Mouse (Mus musculus) CH12.LX (cell line): ENCODE data around the gene Cyb5rl. TPM values are rescaled to one million over a fixed set of nuclear protein-coding genes. Genes with fewer than 3 reads are reported as not detected.

Experiments used
- DNase-seq: peaks from one replicate; pipeline ENCODE4 v3.0.0-alpha.2; 2013; ENCODE audit errors: extremely low read depth
- H3K27ac ChIP-seq: 2 replicates; pipeline ENCODE4 v1.5.1; 2012; ENCODE audit warnings: low read depth, mild to moderate bottlenecking, control low read depth, moderate library complexity; ENCODE audit not compliant: insufficient read depth
- H3K27me3 ChIP-seq: replicated peaks from 2 replicates; pipeline ENCODE3; 2012; ENCODE audit warnings: inconsistent platforms
- H3K36me3 ChIP-seq, 2 experiments: replicated peaks in 1 of 2; 2 replicates each; pipeline versions ENCODE3 to v1.6.1; 2012; ENCODE audit warnings: inconsistent platforms in 1 of 2, low read length in 1 of 2, mild to moderate bottlenecking in 1 of 2, mixed read lengths in 1 of 2, moderate library complexity in 1 of 2; ENCODE audit not compliant: control insufficient read depth in 1 of 2, insufficient read depth in 1 of 2
- H3K4me1 ChIP-seq, 2 experiments: 2 replicates each; pipeline ENCODE4 v1.6.1; 2012; ENCODE audit warnings: inconsistent platforms in 1 of 2, moderate library complexity in 1 of 2; ENCODE audit not compliant: insufficient read depth in 2 of 2, control insufficient read depth in 1 of 2
- H3K4me2 ChIP-seq: 2 replicates; pipeline ENCODE4 v1.6.1; 2012; ENCODE audit warnings: low read depth, mild to moderate bottlenecking, control low read depth; ENCODE audit not compliant: poor library complexity, insufficient read depth, severe bottlenecking
- H3K4me3 ChIP-seq, 3 experiments: fragments of 150-350 bp in 1 of 3; sonication (generic) in 1 of 3; replicated peaks in 1 of 3; 2 replicates each; pipeline versions ENCODE3 to v1.5.1; 2011 to 2012; ENCODE audit warnings: low read depth in 2 of 3, low read length in 2 of 3, mild to moderate bottlenecking in 2 of 3, moderate library complexity in 2 of 3, control low read depth in 1 of 3, improper control_type of control experiment in 1 of 3, inconsistent platforms in 1 of 3, mixed read lengths in 1 of 3; ENCODE audit not compliant: poor library complexity in 1 of 3
- H3K79me2 ChIP-seq: replicated peaks from 2 replicates; pipeline ENCODE4 v1.6.1; 2012; ENCODE audit warnings: mild to moderate bottlenecking, moderate library complexity; ENCODE audit not compliant: control insufficient read depth, poor library complexity, insufficient read depth, severe bottlenecking; ENCODE audit errors: extremely low read depth
- H3K9ac ChIP-seq: 2 replicates; pipeline ENCODE4 v1.6.1; 2012; ENCODE audit warnings: low read depth, mild to moderate bottlenecking, control low read depth, moderate library complexity; ENCODE audit not compliant: insufficient read depth
- H3K9me3 ChIP-seq: replicated peaks from 2 replicates; pipeline ENCODE3; 2012; ENCODE audit warnings: low read length, inconsistent platforms, mixed read lengths
- BHLHE40 ChIP-seq: IDR thresholded peaks from 2 replicates; pipeline ENCODE4 v1.6.1; 2011; ENCODE audit warnings: mild to moderate bottlenecking, low read depth, low read length, improper control_type of control experiment
- CHD1 ChIP-seq: IDR thresholded peaks from 2 replicates; pipeline ENCODE4 v1.6.1; 2012; ENCODE audit warnings: low read depth, low read length, improper control_type of control experiment, inconsistent platforms
- CHD2 ChIP-seq: IDR thresholded peaks from 2 replicates; pipeline ENCODE4 v1.6.1; 2011; ENCODE audit warnings: low read length, improper control_type of control experiment
- E2F4 ChIP-seq: IDR thresholded peaks from 2 replicates; pipeline ENCODE4 v1.6.1; 2011; ENCODE audit warnings: low read depth, low read length, improper control_type of control experiment; ENCODE audit not compliant: insufficient replicate concordance
- ELF1 ChIP-seq: IDR thresholded peaks from 2 replicates; pipeline ENCODE4 v1.6.1; 2014; ENCODE audit warnings: low read depth, mild to moderate bottlenecking, inconsistent platforms, low read length, improper control_type of control experiment
- ETS1 ChIP-seq: conservative IDR thresholded peaks from 2 replicates; pipeline ENCODE4 v1.6.1; 2012; ENCODE audit warnings: low read depth, mild to moderate bottlenecking, inconsistent platforms, low read length, improper control_type of control experiment, moderate library complexity
- GABPA ChIP-seq: IDR thresholded peaks from 2 replicates; pipeline ENCODE4 v1.6.1; 2012; ENCODE audit warnings: low read depth, low read length, improper control_type of control experiment, inconsistent platforms; ENCODE audit not compliant: insufficient replicate concordance
- JUN ChIP-seq: IDR thresholded peaks from 2 replicates; pipeline ENCODE4 v1.6.1; 2011; ENCODE audit warnings: low read depth, mild to moderate bottlenecking, low read length, improper control_type of control experiment, moderate library complexity; ENCODE audit not compliant: insufficient read depth
- JUND ChIP-seq: conservative IDR thresholded peaks from 2 replicates; pipeline ENCODE4 v1.6.1; 2011; ENCODE audit warnings: low read depth, low read length, improper control_type of control experiment
- MAFK ChIP-seq: IDR thresholded peaks from 2 replicates; pipeline ENCODE4 v1.6.1; 2011; ENCODE audit warnings: low read length, improper control_type of control experiment; ENCODE audit not compliant: insufficient replicate concordance
- MEF2A ChIP-seq: IDR thresholded peaks from 2 replicates; pipeline ENCODE4 v1.6.1; 2014; ENCODE audit warnings: low read depth, mild to moderate bottlenecking, inconsistent platforms, low read length, improper control_type of control experiment, borderline replicate concordance
- MXI1 ChIP-seq: IDR thresholded peaks from 2 replicates; pipeline ENCODE4 v1.6.1; 2011; ENCODE audit warnings: mild to moderate bottlenecking, low read depth, low read length, improper control_type of control experiment
- MYC ChIP-seq: IDR thresholded peaks from 2 replicates; pipeline ENCODE4 v1.6.1; 2011; ENCODE audit warnings: low read depth, mild to moderate bottlenecking, improper control_type of control experiment, low read length
- NELFE ChIP-seq: IDR thresholded peaks from 2 replicates; pipeline ENCODE4 v1.6.1; 2011; ENCODE audit warnings: low read depth, low read length, improper control_type of control experiment
- NRF1 ChIP-seq: IDR thresholded peaks from 2 replicates; pipeline ENCODE4 v1.6.1; 2014; ENCODE audit warnings: low read depth, mild to moderate bottlenecking, inconsistent platforms, low read length, improper control_type of control experiment, moderate library complexity
- POLR2A ChIP-seq: IDR thresholded peaks from 2 replicates; pipeline ENCODE4 v1.6.1; 2011; ENCODE audit warnings: low read depth, mild to moderate bottlenecking, improper control_type of control experiment, low read length
- RAD21 ChIP-seq: IDR thresholded peaks from 2 replicates; pipeline ENCODE4 v1.6.1; 2011; ENCODE audit warnings: low read depth, mild to moderate bottlenecking, low read length, improper control_type of control experiment, moderate library complexity
- RCOR1 ChIP-seq: conservative IDR thresholded peaks from 2 replicates; pipeline ENCODE4 v1.6.1; 2012; ENCODE audit warnings: low read depth, mild to moderate bottlenecking, inconsistent platforms, low read length, improper control_type of control experiment
- TBP ChIP-seq: conservative IDR thresholded peaks from 2 replicates; pipeline ENCODE4 v1.6.1; 2011; ENCODE audit warnings: low read depth, low read length, improper control_type of control experiment
- TCF12 ChIP-seq: IDR thresholded peaks from 2 replicates; pipeline ENCODE4 v1.6.1; 2014; ENCODE audit warnings: low read depth, mild to moderate bottlenecking, inconsistent platforms, low read length, improper control_type of control experiment
- UBTF ChIP-seq: IDR thresholded peaks from 2 replicates; pipeline ENCODE4 v1.6.1; 2012; ENCODE audit warnings: low read depth, mild to moderate bottlenecking, inconsistent platforms, low read length, improper control_type of control experiment, moderate library complexity
- USF1 ChIP-seq: IDR thresholded peaks from 2 replicates; pipeline ENCODE4 v1.6.1; 2014; ENCODE audit warnings: low read depth, mild to moderate bottlenecking, inconsistent platforms, low read length, improper control_type of control experiment
- ZC3H11A ChIP-seq: IDR thresholded peaks from 2 replicates; pipeline ENCODE4 v1.6.1; 2012; ENCODE audit warnings: low read depth, mild to moderate bottlenecking, inconsistent platforms, low read length, improper control_type of control experiment
- ZKSCAN1 ChIP-seq: IDR thresholded peaks from 2 replicates; pipeline ENCODE4 v1.6.1; 2012; ENCODE audit warnings: low read depth, inconsistent platforms, low read length, improper control_type of control experiment, borderline replicate concordance
- ZMIZ1 ChIP-seq: IDR thresholded peaks from 2 replicates; pipeline ENCODE4 v1.6.1; 2012; ENCODE audit warnings: low read depth, mild to moderate bottlenecking, inconsistent platforms, low read length, improper control_type of control experiment
- ZNF384 ChIP-seq: IDR thresholded peaks from 2 replicates; pipeline ENCODE4 v1.6.1; 2012; ENCODE audit warnings: low read depth, low read length, improper control_type of control experiment, inconsistent platforms
- dilution Hi-C: fragments of 300-500 bp; cut with MboI; formaldehyde crosslinking; loops from 2 replicates; pipeline ENCODE4 v1.14.3; 2020; ENCODE audit warnings: low sequenced_read_pairs; ENCODE audit not compliant: extremely low pct_unique_long_range_greater_than_20kb, extremely low pct_ligation_motif_present
- in situ Hi-C: fragments of 300-500 bp; cut with MboI; formaldehyde crosslinking; loops from 3 replicates; pipeline ENCODE4 v1.14.3; 2019; ENCODE audit warnings: low sequenced_read_pairs, low pct_ligation_motif_present, low pct_unique_long_range_greater_than_20kb, mixed read lengths
- polyA plus RNA-seq: library from polyadenylated mRNA; unstranded; fragments of >175 nt; gene quantifications from 2 replicates; pipeline ENCODE4 v1.2.1, GENCODE M21; 2012; ENCODE audit warnings: low read depth; ENCODE audit not compliant: insufficient read length
- total RNA-seq, 2 experiments: library from RNA; depleted of rRNA; stranded (reverse); fragments of 300-350 nt in 1 of 2; fragments of >200 nt in 1 of 2; gene quantifications; 2 replicates each; pipeline ENCODE4 v1.2.3; 2012 to 2014

The Cyb5rl gene
- total and polyA plus RNA-seq, 3 experiments = 14.0 to 22.7 (median 19.3) TPM

GRCm38 (mm10) chr4:107038303-107038702, 28.5 kb upstream of the Cyb5rl start:
- H3K9me3 ChIP-seq = no peaks in the 10 kb centered on the region
- H3K27me3 ChIP-seq = no peaks in the 10 kb centered on the region
- H3K4me2 ChIP-seq = no peak overlapping the region
- DNase-seq = no peak
- in situ Hi-C loops = no loop called here
- TF ChIP-seq POLR2A = no peak
- no peak for TF ChIP-seq ELF1
- TF ChIP-seq MEF2A = no peak
- TF ChIP-seq MXI1 = no peak
- no peak for TF ChIP-seq GABPA
- TF ChIP-seq NRF1 = no peak
- H3K36me3 ChIP-seq = peaks cover 57 to 94% of the 10 kb centered on the region in 2 experiments
- no peaks in the 10 kb centered on the region for H3K79me2 ChIP-seq
- dilution Hi-C loops = no loop called here
- H3K4me1 ChIP-seq = peaks cover 0 to 30% of the 10 kb centered on the region in 2 experiments; a peak in 2 of 4 replicates
- H3K9ac ChIP-seq = no peak overlapping the region
- H3K27ac ChIP-seq = no peak overlapping the region
- H3K4me3 ChIP-seq = no peak overlapping the region

- peaks cover 0 to 30% of the 10 kb centered on the region in 2 experiments; a peak in 2 of 4 replicates for H3K4me1 ChIP-seq
- H3K79me2 ChIP-seq = no peaks in the 10 kb centered on the region
- no peak for TF ChIP-seq UBTF
- TF ChIP-seq MEF2A = no peak
- TF ChIP-seq RCOR1 = no peak
- no peak overlapping the region for H3K27ac ChIP-seq
- no peaks in the 10 kb centered on the region for H3K27me3 ChIP-seq
- DNase-seq = no peak
- H3K9me3 ChIP-seq = no peaks in the 10 kb centered on the region
- no peak overlapping the region for H3K4me3 ChIP-seq
- H3K4me2 ChIP-seq = no peak overlapping the region
- in situ Hi-C loops (no loop called here), dilution Hi-C loops (no loop called here)
- H3K9ac ChIP-seq = no peak overlapping the region
- H3K36me3 ChIP-seq = peaks cover 63 to 94% of the 10 kb centered on the region in 2 experiments
Measured at GRCm38 (mm10) chr4:107039270-107039669, 27.5 kb upstream of the Cyb5rl start.

- in situ Hi-C loops = no loop called here
- DNase-seq = no peak
- H3K36me3 ChIP-seq = peaks cover 71 to 95% of the 10 kb centered on the region in 2 experiments
Measured at GRCm38 (mm10) chr4:107042304-107042703, 24.5 kb upstream of the Cyb5rl start.

More at GRCm38 (mm10) chr4:107042304-107042703, 24.5 kb upstream of the Cyb5rl start:
- Histone ChIP-seq H3K27ac (no peak overlapping the region), H3K27me3 (no peaks in the 10 kb centered on the region), H3K9ac (no peak overlapping the region), H3K79me2 (no peaks in the 10 kb centered on the region), H3K4me3 (no peak overlapping the region), H3K4me1 (peaks cover 3 to 31% of the 10 kb centered on the region in 2 experiments; a peak in 3 of 4 replicates), H3K4me2 (no peak overlapping the region), H3K9me3 (no peaks in the 10 kb centered on the region)
- dilution Hi-C loops = no loop called here
- TF ChIP-seq E2F4 = no peak
- TF ChIP-seq TCF12 = no peak
- TF ChIP-seq BHLHE40 = no peak
- no peak for TF ChIP-seq ZMIZ1
- TF ChIP-seq NELFE = no peak
- TF ChIP-seq ZKSCAN1 = no peak
- TF ChIP-seq TBP = no peak
- TF ChIP-seq MAFK = no peak
- TF ChIP-seq MYC = no peak
- no peak for TF ChIP-seq CHD2
- no peak for TF ChIP-seq RAD21
- TF ChIP-seq JUN = no peak
- TF ChIP-seq ZNF384 = no peak
- TF ChIP-seq ETS1 = no peak
- TF ChIP-seq JUND = no peak
- TF ChIP-seq USF1 = no peak
- TF ChIP-seq ELF1 = no peak
- no peak for TF ChIP-seq GABPA
- TF ChIP-seq CHD1 = no peak
- no peak for TF ChIP-seq ZC3H11A
